Mouse (Mus musculus) gastrocnemius, postnatal 14 days (tissue): ENCODE results near the gene Rarres1. TPM values are rescaled to one million over a fixed set of nuclear protein-coding genes. Genes with fewer than 3 reads are reported as not detected.
A peak's percentile ranks its signal among the peaks of the same experiment; 100 is the strongest.

Source experiments
- DNase-seq: peaks from one replicate; pipeline ENCODE4 v3.0.0; 2021; ENCODE audit warnings: mixed read lengths
- intact Hi-C: fragments of 180-260 bp; cut with DNase I; formaldehyde crosslinking; loops from one replicate; pipeline ENCODE4 v1.15.1; 2025; ENCODE audit warnings: low total_unique reads
- total RNA-seq, 2 experiments: library from RNA; stranded (reverse); gene quantifications; 2 replicates each; pipeline ENCODE4 v1.2.3; 2021

The Rarres1 gene
- total RNA-seq, 2 experiments from 2014 or later, result 1.5 to 2.5 TPM

DNA sequence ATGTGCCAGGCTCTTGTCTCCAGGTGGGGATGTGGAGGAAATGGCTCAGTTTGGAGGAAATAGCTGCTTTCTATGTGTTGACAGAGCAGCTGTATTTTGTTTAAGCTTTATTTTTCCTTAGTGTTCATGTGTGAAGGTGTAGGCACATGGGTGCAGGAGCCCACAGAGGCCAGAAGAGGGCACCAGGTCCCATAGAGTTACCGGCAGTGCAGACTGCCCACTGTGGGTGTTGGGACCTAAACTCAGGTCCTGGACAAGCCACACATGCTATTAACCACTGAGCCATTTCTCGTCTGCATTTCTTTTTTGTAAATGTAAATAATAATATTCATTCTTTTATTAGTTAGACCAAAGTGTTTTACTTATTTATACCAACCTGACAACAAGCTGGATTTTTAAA, 68.2 kb downstream of the Rarres1 start:
- DNase-seq, result no peak
- intact Hi-C loops, result no loop called here

DNA sequence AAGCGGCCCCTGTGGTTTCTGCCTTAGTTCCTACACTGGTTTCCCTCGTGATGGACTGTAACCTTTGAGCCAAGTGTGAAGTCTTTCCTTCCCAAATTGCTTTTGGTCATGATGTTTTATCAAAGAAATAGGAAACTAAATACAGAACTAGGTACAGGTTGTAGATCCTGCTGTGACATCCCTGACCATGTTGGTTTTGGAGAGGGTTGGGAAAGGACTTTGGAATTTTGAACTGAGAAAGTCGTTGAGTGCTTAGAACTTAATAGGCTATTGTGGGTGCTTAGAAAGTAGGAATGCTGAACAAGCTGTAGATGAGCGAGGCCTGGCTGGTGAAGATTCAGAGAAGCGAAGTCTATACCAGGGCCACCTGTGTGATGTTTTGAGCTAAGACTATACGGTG, 81.3 kb downstream of the Rarres1 start:
- DNase-seq, result no peak
- intact Hi-C loops, result no loop called here

DNA sequence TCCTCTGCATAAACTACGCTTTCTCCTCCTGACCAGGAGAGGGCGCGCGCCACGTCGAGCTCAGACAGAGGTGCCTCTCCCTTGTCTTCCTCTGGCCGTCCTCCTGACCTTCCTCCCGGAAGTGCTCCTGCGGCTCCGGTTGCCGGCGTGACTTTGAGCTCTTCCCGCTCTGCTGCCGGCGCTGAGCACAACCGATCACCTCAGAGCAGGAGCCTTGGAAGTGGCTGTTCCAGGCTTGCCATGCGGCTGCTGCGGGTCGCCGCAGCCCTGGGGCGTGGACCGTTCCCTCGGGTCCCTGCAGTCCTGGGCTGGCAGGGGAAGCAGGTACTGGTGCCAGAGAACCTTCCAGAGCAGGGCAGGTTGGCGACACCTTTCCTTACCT, 85.3 kb downstream of the Rarres1 start, which contains the start of gene Gfm1:
Gene Gfm1, plus strand, starts transcription at position 98 of the 382 bp plus-strand sequence.
- DNase-seq, result peak; percentile 87
- intact Hi-C loops, result loop anchor here (10.0 kb wide), 1 partner anchor 75 kb away; no protein-coding TSS in a partner anchor

DNA sequence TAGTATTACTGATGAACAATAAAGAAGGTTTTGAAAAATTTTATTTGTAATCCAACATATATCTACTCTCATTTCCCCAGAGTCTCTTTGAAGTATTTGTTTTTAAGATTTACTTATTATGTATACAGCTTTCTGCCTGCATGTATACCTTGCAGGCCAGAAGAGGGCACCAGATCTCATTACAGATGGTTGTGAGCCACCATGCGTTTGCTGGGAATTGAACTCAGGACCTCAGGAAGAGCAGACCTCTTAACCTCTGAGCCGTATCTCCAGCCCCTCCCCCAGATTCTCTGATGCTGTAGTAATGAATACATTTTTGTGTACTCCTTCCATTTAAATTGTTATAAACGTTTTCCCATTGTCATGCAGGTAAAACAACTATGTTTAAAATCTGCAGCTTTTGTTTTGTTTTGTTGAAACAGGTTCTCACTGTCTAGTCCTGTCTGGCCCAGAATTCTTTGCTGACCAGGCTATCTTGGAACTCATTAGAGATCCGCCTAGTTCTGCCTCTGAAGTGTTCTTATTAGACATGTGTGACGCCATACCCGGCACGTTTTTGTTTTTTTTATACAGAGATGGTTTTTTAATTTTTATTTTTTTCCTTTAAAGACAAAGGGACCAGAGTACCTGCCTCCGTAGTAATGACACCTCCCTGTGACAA, 85.9 kb downstream of the Rarres1 start:
- intact Hi-C loops, result loop anchor here (10.0 kb wide), 1 partner anchor 75 kb away; no protein-coding TSS in a partner anchor
- no peak for DNase-seq

Other genes with a start within 250 kb of the Rarres1 start
- 100 to 1,000 TPM; 427 to 489 TPM for gene Mlf1, start 141.4 kb downstream of the Rarres1 start, total RNA-seq
- not detected for gene Gm17402, start 140.4 kb downstream of the Rarres1 start, total RNA-seq
- gene Gfm1, start 85.4 kb downstream of the Rarres1 start, total RNA-seq, result 10 to 100 TPM; 86.4 to 91.9 TPM
- gene Lxn, start 51.6 kb downstream of the Rarres1 start, total RNA-seq, result 1 to 10 TPM; 8.2 to 9.9 TPM
- gene Mfsd1, start 67.2 kb upstream of the Rarres1 start, total RNA-seq, result 10 to 100 TPM; 19.2 to 22.5 TPM